Mouse (Mus musculus): ENCODE results near the gene Pias4. TPM values are rescaled to one million over a fixed set of nuclear protein-coding genes. Genes with fewer than 3 reads are reported as not detected.

The Pias4 gene
- polyA plus RNA-seq, 1 experiment from 2014 or later, result 58.4 TPM

GRCm38 (mm10) chr10:81154736-81155135 lies 13.0 kb downstream of the Pias4 start:
- H3K4me1 ChIP-seq (replicated peaks), result no peaks in the 10 kb centered on the region
- H3K4me2 ChIP-seq, result no peak overlapping the region
- H3K27ac ChIP-seq, result no peak overlapping the region
- ATAC-seq (ENCODE audit: low FRiP score), result no peak
- 83% methylated on average over 6 of the region's 6 CpGs for WGBS
- H3K27me3 ChIP-seq, result no peaks in the 10 kb centered on the region
- no peaks in the 10 kb centered on the region for H3K9me3 ChIP-seq
- H3K36me3 ChIP-seq, result peaks cover 83% of the 10 kb centered on the region
- no peak overlapping the region for H3K9ac ChIP-seq
- no peak overlapping the region for H3K4me3 ChIP-seq

GRCm38 (mm10) chr10:81154313-81154712 lies 13.4 kb downstream of the Pias4 start:
- Histone ChIP-seq H3K27me3 (no peaks in the 10 kb centered on the region), H3K36me3 (peaks cover 86% of the 10 kb centered on the region), H3K4me3 (no peak overlapping the region), H3K27ac (no peak overlapping the region), H3K9ac (no peak overlapping the region), H3K4me2 (no peak overlapping the region), H3K4me1 (replicated peaks) (no peaks in the 10 kb centered on the region), H3K9me3 (no peaks in the 10 kb centered on the region)
- WGBS, result 93% methylated on average over 12 of the region's 12 CpGs
- no peak for ATAC-seq (ENCODE audit: low FRiP score)

- H3K4me3 ChIP-seq, result no peak overlapping the region
- H3K9me3 ChIP-seq, result no peaks in the 10 kb centered on the region
- no peaks in the 10 kb centered on the region for H3K27me3 ChIP-seq
- H3K4me1 ChIP-seq (replicated peaks), result no peaks in the 10 kb centered on the region
- H3K4me2 ChIP-seq, result no peak overlapping the region
- WGBS, result 79% methylated on average over 12 of the region's 12 CpGs
- H3K36me3 ChIP-seq, result peaks cover 86% of the 10 kb centered on the region
- peak overlapping the region; percentile 55 for H3K27ac ChIP-seq
- H3K9ac ChIP-seq, result no peak overlapping the region
- ATAC-seq (ENCODE audit: low FRiP score), result no peak
These were observed 15.1 kb downstream of the Pias4 start for GRCm38 (mm10) chr10:81152609-81153008.

GRCm38 (mm10) chr10:81151261-81151660 lies 16.5 kb downstream of the Pias4 start:
- 71% methylated on average over 6 of the region's 6 CpGs for WGBS
- no peaks in the 10 kb centered on the region for H3K9me3 ChIP-seq
- H3K27ac ChIP-seq, result no peak overlapping the region
- no peak for ATAC-seq (ENCODE audit: low FRiP score)
- no peak overlapping the region for H3K4me2 ChIP-seq
- H3K4me3 ChIP-seq, result no peak overlapping the region
- no peak overlapping the region for H3K9ac ChIP-seq
- H3K36me3 ChIP-seq, result peaks cover 86% of the 10 kb centered on the region
- H3K4me1 ChIP-seq (replicated peaks), result peaks cover 5% of the 10 kb centered on the region; the same call in 1 of the 2 replicates
- no peaks in the 10 kb centered on the region for H3K27me3 ChIP-seq

GRCm38 (mm10) chr10:81146296-81146695 lies 21.4 kb downstream of the Pias4 start:
- H3K4me3 ChIP-seq, result no peak overlapping the region
- no peaks in the 10 kb centered on the region for H3K27me3 ChIP-seq
- H3K4me1 ChIP-seq (replicated peaks), result peaks cover 29% of the 10 kb centered on the region
- no peak overlapping the region for H3K4me2 ChIP-seq
- no peak for ATAC-seq (ENCODE audit: low FRiP score)
- H3K27ac ChIP-seq, result no peak overlapping the region
- no peaks in the 10 kb centered on the region for H3K9me3 ChIP-seq
- H3K36me3 ChIP-seq, result peaks cover 74% of the 10 kb centered on the region
- no peak overlapping the region for H3K9ac ChIP-seq
- WGBS, result 92% methylated on average over 4 of the region's 4 CpGs

- H3K27me3 ChIP-seq, result no peaks in the 10 kb centered on the region
- WGBS, result 91% methylated on average over 7 of the region's 7 CpGs
- H3K36me3 ChIP-seq, result peaks cover 74% of the 10 kb centered on the region
- no peaks in the 10 kb centered on the region for H3K9me3 ChIP-seq
- no peak overlapping the region for H3K27ac ChIP-seq
- H3K9ac ChIP-seq, result no peak overlapping the region
- ATAC-seq (ENCODE audit: low FRiP score), result no peak
- H3K4me2 ChIP-seq, result no peak overlapping the region
- H3K4me3 ChIP-seq, result no peak overlapping the region
- peaks cover 34% of the 10 kb centered on the region for H3K4me1 ChIP-seq (replicated peaks)
These were observed 21.9 kb downstream of the Pias4 start for GRCm38 (mm10) chr10:81145778-81146177.

GRCm38 (mm10) chr10:81145307-81145706 lies 22.4 kb downstream of the Pias4 start:
- no peak overlapping the region for H3K9ac ChIP-seq
- H3K4me1 ChIP-seq (replicated peaks), result peaks cover 39% of the 10 kb centered on the region
- no peak overlapping the region for H3K27ac ChIP-seq
- H3K27me3 ChIP-seq, result no peaks in the 10 kb centered on the region
- 93% methylated on average over 6 of the region's 6 CpGs for WGBS
- no peaks in the 10 kb centered on the region for H3K9me3 ChIP-seq
- ATAC-seq (ENCODE audit: low FRiP score), result no peak
- H3K4me2 ChIP-seq, result no peak overlapping the region
- H3K36me3 ChIP-seq, result peaks cover 70% of the 10 kb centered on the region
- no peak overlapping the region for H3K4me3 ChIP-seq

- no peaks in the 10 kb centered on the region for H3K27me3 ChIP-seq
- no peaks in the 10 kb centered on the region for H3K9me3 ChIP-seq
- WGBS, result 94% methylated on average over 27 of the region's 27 CpGs
- H3K36me3 ChIP-seq, result peaks cover 64% of the 10 kb centered on the region
- H3K27ac ChIP-seq, result no peak overlapping the region
- no peak for ATAC-seq (ENCODE audit: low FRiP score)
- peaks cover 45% of the 10 kb centered on the region for H3K4me1 ChIP-seq (replicated peaks)
- H3K4me2 ChIP-seq, result no peak overlapping the region
- H3K9ac ChIP-seq, result no peak overlapping the region
- no peak overlapping the region for H3K4me3 ChIP-seq
These were observed 23.1 kb downstream of the Pias4 start for GRCm38 (mm10) chr10:81144667-81145066.

- no peaks in the 10 kb centered on the region for H3K27me3 ChIP-seq
- H3K36me3 ChIP-seq, result peaks cover 57% of the 10 kb centered on the region
- H3K4me3 ChIP-seq, result no peak overlapping the region
- H3K4me2 ChIP-seq, result no peak overlapping the region
- no peaks in the 10 kb centered on the region for H3K9me3 ChIP-seq
- H3K9ac ChIP-seq, result no peak overlapping the region
- ATAC-seq (ENCODE audit: low FRiP score), result no peak
- peaks cover 52% of the 10 kb centered on the region for H3K4me1 ChIP-seq (replicated peaks)
- no peak overlapping the region for H3K27ac ChIP-seq
- 96% methylated on average over 52 of the region's 52 CpGs for WGBS
These were observed 23.8 kb downstream of the Pias4 start for GRCm38 (mm10) chr10:81143845-81144437.

GRCm38 (mm10) chr10:81143157-81143633 lies 24.5 kb downstream of the Pias4 start:
- Histone ChIP-seq H3K4me2 (no peak overlapping the region), H3K27me3 (no peaks in the 10 kb centered on the region), H3K9me3 (no peaks in the 10 kb centered on the region), H3K4me3 (no peak overlapping the region), H3K27ac (peak overlapping the region; percentile 44; the same call in 1 of the 2 replicates), H3K9ac (peak overlapping the region; percentile 49), H3K4me1 (replicated peaks) (peaks cover 60% of the 10 kb centered on the region), H3K36me3 (peaks cover 49% of the 10 kb centered on the region)
- 91% methylated on average over 7 of the region's 7 CpGs for WGBS
- ATAC-seq (ENCODE audit: low FRiP score), result no peak

- H3K9ac ChIP-seq, result peak overlapping the region; percentile 93
- ATAC-seq (ENCODE audit: low FRiP score), result no peak
- 35% methylated on average over 5 of the region's 5 CpGs for whole genome bisulfite sequencing
- H3K4me3 ChIP-seq, result no peak overlapping the region
- peaks cover 43% of the 10 kb centered on the region for H3K36me3 ChIP-seq
- peaks cover 62% of the 10 kb centered on the region for H3K4me1 ChIP-seq (replicated peaks)
- H3K27me3 ChIP-seq, result no peaks in the 10 kb centered on the region
- peak overlapping the region; percentile 44 for H3K27ac ChIP-seq
- H3K9me3 ChIP-seq, result no peaks in the 10 kb centered on the region
- H3K4me2 ChIP-seq, result no peak overlapping the region
These were observed 25.2 kb downstream of the Pias4 start for GRCm38 (mm10) chr10:81142551-81142981.

- no peak for ATAC-seq (ENCODE audit: low FRiP score)
- Histone ChIP-seq H3K9me3 (no peaks in the 10 kb centered on the region), H3K9ac (peak overlapping the region; percentile 93; the same call in 1 of the 2 replicates), H3K27ac (0 out of 2 replicates have a peak overlapping the region, but pooled peaks have one; percentile 8), H3K4me3 (no peak overlapping the region), H3K4me1 (replicated peaks) (peaks cover 60% of the 10 kb centered on the region), H3K27me3 (no peaks in the 10 kb centered on the region), H3K36me3 (peaks cover 33% of the 10 kb centered on the region), H3K4me2 (no peak overlapping the region)
- WGBS, result 79% methylated on average over 7 of the region's 7 CpGs
These were observed 26.1 kb downstream of the Pias4 start for GRCm38 (mm10) chr10:81141455-81142210.

Measured in hindbrain, embryonic 13.5 days (tissue).